Mouse (Mus musculus): ENCODE data around the gene Eya3. TPM values are rescaled to one million over a fixed set of nuclear protein-coding genes. Genes with fewer than 3 reads are reported as not detected.
A peak's percentile ranks its signal among the peaks of the same experiment; 100 is the strongest.
"Not testable (repeated sequence)": the region's sequence is repeated elsewhere in the genome, so short reads cannot be mapped to it uniquely, and the experiment has no call there.

Gene Eya3
- polyA plus RNA-seq, 1 experiment from 2014 or later = 26.0 TPM

DNA sequence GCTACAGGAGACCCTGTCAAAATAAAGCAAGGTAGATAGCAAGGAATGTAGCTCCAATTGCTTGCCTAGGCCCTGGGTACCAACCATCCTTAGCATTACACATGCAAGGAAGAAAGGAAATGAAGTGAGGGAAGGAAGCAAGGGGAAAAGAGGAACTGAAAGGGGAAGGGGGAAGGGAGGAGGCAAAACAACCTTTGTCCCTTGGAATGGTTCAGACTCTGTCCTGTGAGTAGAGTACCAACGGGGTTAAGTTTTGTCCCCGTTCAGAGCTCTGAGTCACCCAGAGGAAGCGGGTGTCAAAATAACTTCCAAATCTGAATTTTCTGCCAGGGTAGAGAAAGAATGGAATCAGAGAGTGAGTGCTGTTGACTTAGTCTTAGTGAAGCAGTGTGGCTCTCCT lies 121.5 kb downstream of the Eya3 start:
- no peak overlapping the region for H3K4me2 ChIP-seq (ENCODE audit: low read depth, low read length)
- no peaks in the 10 kb centered on the region for H3K36me3 ChIP-seq (ENCODE audit: control insufficient read depth, insufficient read depth, low read length)
- H3K9ac ChIP-seq (ENCODE audit: low read length) = no peak overlapping the region
- H3K4me1 ChIP-seq (replicated peaks; ENCODE audit: control insufficient read depth, insufficient read depth, low read length) = peaks cover 4% of the 10 kb centered on the region
- ATAC-seq (ENCODE audit: low read depth) = no peak
- 32% methylated on average over 3 of the region's 3 CpGs for WGBS
- no peak overlapping the region for H3K4me3 ChIP-seq (ENCODE audit: low read length)
- peaks cover 7% of the 10 kb centered on the region for H3K27me3 ChIP-seq (ENCODE audit: control insufficient read depth, insufficient read depth, low read depth, low read length)
- H3K9me3 ChIP-seq (ENCODE audit: control insufficient read depth, low read length) = no peaks in the 10 kb centered on the region
- H3K27ac ChIP-seq (ENCODE audit: low read length) = no peak overlapping the region

DNA sequence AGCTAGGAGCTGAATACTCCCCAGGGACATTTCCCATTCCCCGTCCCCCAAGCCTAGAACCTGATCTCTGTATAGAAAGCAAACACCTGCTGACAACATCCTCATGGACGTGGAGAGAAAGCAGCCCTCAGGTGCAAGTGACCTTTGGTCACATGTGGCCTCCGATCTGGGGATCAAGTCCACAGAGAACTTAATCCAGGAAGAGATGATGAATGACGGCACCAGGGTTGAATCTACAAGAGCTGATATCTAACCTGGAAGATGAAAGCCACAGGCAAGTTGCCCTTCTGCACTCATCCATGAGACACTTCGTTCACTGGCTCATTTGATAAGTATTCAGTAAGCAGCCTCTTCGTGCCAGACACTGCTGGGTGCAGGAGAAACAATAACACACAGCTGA lies 123.8 kb downstream of the Eya3 start:
- H3K27me3 ChIP-seq (ENCODE audit: control insufficient read depth, insufficient read depth, low read depth, low read length) = peaks cover 3% of the 10 kb centered on the region
- no peak overlapping the region for H3K4me3 ChIP-seq (ENCODE audit: low read length)
- no peak overlapping the region for H3K27ac ChIP-seq (ENCODE audit: low read length)
- no peak for ATAC-seq (ENCODE audit: low read depth)
- 60% methylated on average over 6 of the region's 6 CpGs for WGBS
- no peaks in the 10 kb centered on the region for H3K36me3 ChIP-seq (ENCODE audit: control insufficient read depth, insufficient read depth, low read length)
- no peaks in the 10 kb centered on the region for H3K9me3 ChIP-seq (ENCODE audit: control insufficient read depth, low read length)
- H3K4me2 ChIP-seq (ENCODE audit: low read depth, low read length) = no peak overlapping the region
- no peaks in the 10 kb centered on the region for H3K4me1 ChIP-seq (replicated peaks; ENCODE audit: control insufficient read depth, insufficient read depth, low read length)
- no peak overlapping the region for H3K9ac ChIP-seq (ENCODE audit: low read length)

DNA sequence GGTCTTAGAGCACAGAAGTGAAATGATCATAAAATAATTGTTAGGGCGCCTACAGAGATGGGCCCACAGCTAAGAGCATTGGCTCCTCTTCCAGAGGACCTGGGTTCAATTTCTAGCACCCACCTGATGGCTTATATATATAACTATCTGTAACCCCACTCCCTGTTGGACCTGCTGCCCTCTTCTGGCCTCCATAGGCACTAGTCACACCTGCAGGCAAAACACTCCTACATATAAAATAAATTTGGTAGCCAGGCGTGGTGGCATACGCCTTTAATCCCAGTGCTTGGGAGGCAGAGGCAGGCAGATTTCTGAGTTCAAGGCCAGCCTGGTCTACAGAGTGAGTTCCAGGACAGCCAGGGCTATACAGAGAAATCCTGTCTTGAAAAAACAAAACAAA lies 124.3 kb downstream of the Eya3 start:
- H3K27ac ChIP-seq (ENCODE audit: low read length); H3K4me1 ChIP-seq (replicated peaks; ENCODE audit: control insufficient read depth, insufficient read depth, low read length); H3K36me3 ChIP-seq (ENCODE audit: control insufficient read depth, insufficient read depth, low read length); H3K27me3 ChIP-seq (ENCODE audit: control insufficient read depth, insufficient read depth, low read depth, low read length); H3K4me3 ChIP-seq (ENCODE audit: low read length); H3K9me3 ChIP-seq (ENCODE audit: control insufficient read depth, low read length); ATAC-seq (ENCODE audit: low read depth); H3K4me2 ChIP-seq (ENCODE audit: low read depth, low read length); H3K9ac ChIP-seq (ENCODE audit: low read length): not testable (repeated sequence)
- WGBS = 77% methylated on average over 3 of the region's 3 CpGs

DNA sequence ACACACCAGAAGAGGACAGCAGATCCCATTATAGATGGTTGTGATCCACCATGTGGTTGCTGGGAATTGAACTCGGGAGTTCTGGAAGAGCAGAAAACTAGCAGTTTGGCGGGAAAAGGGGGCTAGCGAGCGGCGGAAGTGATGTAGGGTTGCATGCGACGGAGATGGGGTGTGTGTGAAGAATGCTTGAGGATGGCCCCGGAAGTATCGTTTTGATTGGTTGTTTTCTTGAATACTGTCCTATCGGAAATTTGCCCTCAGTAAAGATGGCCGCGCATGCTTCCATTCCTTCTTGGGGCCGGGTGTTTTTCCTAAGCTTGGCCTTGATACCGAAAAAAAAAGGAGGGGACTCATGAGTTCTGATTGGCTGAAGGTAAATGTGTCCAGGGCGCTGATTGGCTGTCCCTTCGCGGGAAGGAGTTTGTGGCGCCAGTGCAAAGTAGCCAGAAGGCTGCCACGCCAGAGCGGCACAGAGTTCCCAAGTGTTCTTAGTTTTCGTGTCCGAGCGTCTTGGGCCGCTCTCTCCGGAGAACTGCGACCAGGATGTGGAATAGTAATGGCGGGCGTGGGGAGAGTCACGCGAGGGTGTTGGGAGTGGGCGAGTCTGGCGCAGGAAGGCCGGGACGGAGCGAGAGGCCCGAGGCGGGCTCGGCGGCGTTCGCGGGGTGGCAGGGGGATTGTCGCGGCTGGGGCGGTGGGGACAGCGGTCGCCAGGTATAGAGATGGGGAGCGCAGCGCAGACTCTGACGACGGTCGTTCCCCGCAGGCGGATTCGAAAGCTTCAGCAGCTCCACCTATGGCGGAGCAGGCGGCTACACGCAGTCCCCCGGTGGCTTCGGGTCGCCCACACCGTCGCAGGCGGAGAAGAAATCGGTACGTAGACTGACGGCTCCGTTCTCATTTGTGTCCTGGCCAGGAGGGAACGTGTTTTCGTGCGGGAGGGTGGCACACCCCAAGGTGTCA lies 129.4 kb downstream of the Eya3 start, which contains the start of gene Rpa2:
Gene Rpa2, plus strand, starts transcription at position 419 of the 963 bp plus-strand sequence.
- Histone ChIP-seq H3K36me3 (ENCODE audit: control insufficient read depth, insufficient read depth, low read length) (peaks cover 21% of the 10 kb centered on the region), H3K27me3 (ENCODE audit: control insufficient read depth, insufficient read depth, low read depth, low read length) (no peaks in the 10 kb centered on the region), H3K4me3 (ENCODE audit: low read length) (peak within 1 kb of the TSS; percentile 90), H3K9me3 (ENCODE audit: control insufficient read depth, low read length) (no peaks in the 10 kb centered on the region), H3K4me1 (replicated peaks; ENCODE audit: control insufficient read depth, insufficient read depth, low read length) (peaks cover 7% of the 10 kb centered on the region), H3K27ac (ENCODE audit: low read length) (peak within 1 kb of the TSS; percentile 75), H3K4me2 (ENCODE audit: low read depth, low read length) (peak within 1 kb of the TSS; percentile 68), H3K9ac (ENCODE audit: low read length) (peak within 1 kb of the TSS; percentile 90)
- peak; percentile 98 for ATAC-seq (ENCODE audit: low read depth)
- WGBS = under 1% methylated on average over 70 of the region's 71 CpGs

DNA sequence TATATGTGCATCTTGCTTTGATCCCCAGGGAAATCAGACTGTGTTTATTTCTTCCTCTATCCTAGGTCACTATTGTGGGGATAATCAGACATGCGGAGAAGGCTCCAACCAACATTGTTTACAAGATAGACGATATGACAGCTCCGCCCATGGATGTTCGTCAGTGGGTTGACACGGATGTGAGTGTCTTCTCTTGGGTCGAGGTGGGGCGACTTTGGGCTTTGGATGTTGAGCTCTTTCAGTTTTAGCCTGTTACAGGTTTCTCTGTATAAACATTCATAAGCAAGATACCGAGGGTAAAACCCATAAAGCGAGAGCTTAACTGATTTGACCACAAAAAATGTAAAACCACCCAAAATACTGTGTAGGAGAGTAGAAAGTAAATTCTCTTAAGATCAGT lies 133.0 kb downstream of the Eya3 start:
- Histone ChIP-seq H3K27ac (ENCODE audit: low read length) (no peak overlapping the region), H3K9ac (ENCODE audit: low read length) (no peak overlapping the region), H3K27me3 (ENCODE audit: control insufficient read depth, insufficient read depth, low read depth, low read length) (no peaks in the 10 kb centered on the region), H3K36me3 (ENCODE audit: control insufficient read depth, insufficient read depth, low read length) (peaks cover 49% of the 10 kb centered on the region), H3K4me2 (ENCODE audit: low read depth, low read length) (no peak overlapping the region), H3K4me1 (replicated peaks; ENCODE audit: control insufficient read depth, insufficient read depth, low read length) (peaks cover 7% of the 10 kb centered on the region), H3K9me3 (ENCODE audit: control insufficient read depth, low read length) (no peaks in the 10 kb centered on the region), H3K4me3 (ENCODE audit: low read length) (no peak overlapping the region)
- 73% methylated on average over 9 of the region's 9 CpGs for WGBS
- no peak for ATAC-seq (ENCODE audit: low read depth)

Other genes with a start within 250 kb of the Eya3 start
- gene Phactr4, start 216.5 kb upstream of the Eya3 start, polyA plus RNA-seq (2015; fragmentation: Nextera tagmentation; extraction: Ambion mirVana) = 20.1 and 20.8 TPM in 2 replicates
- gene Med18, start 175.1 kb upstream of the Eya3 start, polyA plus RNA-seq (2015; fragmentation: Nextera tagmentation; extraction: Ambion mirVana) = 22.6 and 24.8 TPM in 2 replicates
- gene Sesn2, start 128.5 kb upstream of the Eya3 start, polyA plus RNA-seq (2015; fragmentation: Nextera tagmentation; extraction: Ambion mirVana) = 10.6 and 12.3 TPM in 2 replicates
- 976 and 986 TPM in 2 replicates for gene Atpif1, start 105.3 kb upstream of the Eya3 start, polyA plus RNA-seq (2015; fragmentation: Nextera tagmentation; extraction: Ambion mirVana)
- 159 and 171 TPM in 2 replicates for gene Dnajc8, start 103.4 kb upstream of the Eya3 start, polyA plus RNA-seq (2015; fragmentation: Nextera tagmentation; extraction: Ambion mirVana)
- gene Ptafr, start 74.9 kb upstream of the Eya3 start, polyA plus RNA-seq (2015; fragmentation: Nextera tagmentation; extraction: Ambion mirVana) = 1.1 and 1.2 TPM in 2 replicates
- 6.6 and 6.8 TPM in 2 replicates for gene Xkr8, start 93.6 kb downstream of the Eya3 start, polyA plus RNA-seq (2015; fragmentation: Nextera tagmentation; extraction: Ambion mirVana)
- 6.0 and 6.2 TPM in 2 replicates for gene Smpdl3b, start 118.3 kb downstream of the Eya3 start, polyA plus RNA-seq (2015; fragmentation: Nextera tagmentation; extraction: Ambion mirVana)
- 97.9 and 103 TPM in 2 replicates for gene Rpa2, start 129.3 kb downstream of the Eya3 start, polyA plus RNA-seq (2015; fragmentation: Nextera tagmentation; extraction: Ambion mirVana)
- gene Themis2, start 157.4 kb downstream of the Eya3 start, polyA plus RNA-seq (2015; fragmentation: Nextera tagmentation; extraction: Ambion mirVana) = 1.3 and 1.5 TPM in 2 replicates
- gene Ppp1r8, start 204.2 kb downstream of the Eya3 start, polyA plus RNA-seq (2015; fragmentation: Nextera tagmentation; extraction: Ambion mirVana) = 58.4 and 59.1 TPM in 2 replicates
- gene Stx12, start 245.5 kb downstream of the Eya3 start, polyA plus RNA-seq (2015; fragmentation: Nextera tagmentation; extraction: Ambion mirVana) = 64.1 and 68.4 TPM in 2 replicates